Mouse (Mus musculus) lung, adult 2 months (tissue): ENCODE measurements around the gene Glud1.

Experiments used
- CTCF ChIP-seq: fragments of 200-500 bp; IDR thresholded peaks from 2 replicates; pipeline ENCODE4 v1.5.1; 2011; ENCODE audit warnings: mild to moderate bottlenecking, low read length, control low read depth; ENCODE audit not compliant: insufficient read depth
- POLR2A ChIP-seq: fragments of 200-500 bp; IDR thresholded peaks from 2 replicates; pipeline ENCODE4 v1.6.1; 2011; ENCODE audit warnings: low read depth, mild to moderate bottlenecking, control low read depth, low read length, borderline replicate concordance; ENCODE audit errors: extremely low read depth

DNA sequence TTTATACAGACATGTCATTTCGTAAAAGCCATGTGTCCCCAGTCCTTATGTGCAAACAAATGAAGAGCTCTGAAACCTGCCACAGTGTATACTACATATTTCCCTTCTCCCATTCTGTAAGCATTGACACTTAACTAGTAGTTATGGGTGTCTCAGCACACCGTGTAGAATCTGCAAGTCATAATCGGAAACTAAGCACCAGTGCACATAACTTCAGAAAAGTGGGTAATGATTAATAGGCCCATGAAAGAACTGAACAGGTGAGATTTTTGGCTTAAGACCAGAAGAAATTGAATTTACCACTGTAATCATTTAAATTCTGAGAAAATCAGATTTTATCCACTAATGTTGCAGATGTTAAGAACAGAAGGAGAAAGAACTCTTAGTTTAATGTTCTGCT is 4.3 kb downstream of the Glud1 start:
- TF ChIP-seq POLR2A (no peak), CTCF (no peak)
